Mouse (Mus musculus): ENCODE measurements around the gene Pde3a. TPM values are rescaled to one million over a fixed set of nuclear protein-coding genes. Genes with fewer than 3 reads are reported as not detected.

The Pde3a gene
- polyA plus RNA-seq, 2 experiments = 0.45 to 0.86 TPM

- WGBS (ENCODE audit: insufficient replicate concordance) = 65% methylated on average over 4 of the region's 4 CpGs
Observed at GRCm38 (mm10) chr6:141265257-141265656, 16.2 kb downstream of the Pde3a start.

GRCm38 (mm10) chr6:141267888-141268570 is 19.0 kb downstream of the Pde3a start:
- DNase-seq (ENCODE audit: low read depth in 3 of 3, low spot score in 3 of 3) (no peak), ATAC-seq (ENCODE audit: insufficient read depth) (no peak)
- no peak overlapping the region for H3K9ac ChIP-seq (replicated peaks)
- H3K27ac ChIP-seq = no peak overlapping the region
- no peak overlapping the region for H3K4me2 ChIP-seq (ENCODE audit: low read depth)
- H3K27me3 ChIP-seq (ENCODE audit: control insufficient read depth, insufficient read depth, low read length) = no peaks in the 10 kb centered on the region
- H3K4me3 ChIP-seq (ENCODE audit: insufficient read depth in 1 of 2, low read depth in 2 of 2, low read length in 2 of 2) = no peak overlapping the region
- no peaks in the 10 kb centered on the region for H3K9me3 ChIP-seq (ENCODE audit: control insufficient read depth, low read length)
- WGBS (ENCODE audit: insufficient replicate concordance) = 64% methylated on average over 11 of the region's 11 CpGs
- TF ChIP-seq EP300 (IDR thresholded peaks at IDR 0.05; ENCODE audit: low read depth) (no peak), CTCF (IDR thresholded peaks at IDR 0.05; ENCODE audit: low read depth) (no peak)
- H3K4me1 ChIP-seq (replicated peaks; ENCODE audit: control insufficient read depth in 2 of 2, insufficient read depth in 2 of 2, low read length in 1 of 2) = no peaks in the 10 kb centered on the region
- H3K36me3 ChIP-seq (replicated peaks; ENCODE audit: control insufficient read depth, insufficient read depth, low read depth) = no peaks in the 10 kb centered on the region

More at GRCm38 (mm10) chr6:141265257-141265656, 16.2 kb downstream of the Pde3a start:
- Histone ChIP-seq H3K27me3 (ENCODE audit: control insufficient read depth, insufficient read depth, low read length) (no peaks in the 10 kb centered on the region), H3K36me3 (replicated peaks; ENCODE audit: control insufficient read depth, insufficient read depth, low read depth) (no peaks in the 10 kb centered on the region), H3K4me2 (ENCODE audit: low read depth) (no peak overlapping the region), H3K9me3 (ENCODE audit: control insufficient read depth, low read length) (no peaks in the 10 kb centered on the region), H3K4me3 (ENCODE audit: insufficient read depth in 1 of 2, low read depth in 2 of 2, low read length in 2 of 2) (no peak overlapping the region), H3K9ac (replicated peaks) (no peak overlapping the region), H3K4me1 (replicated peaks; ENCODE audit: control insufficient read depth in 2 of 2, insufficient read depth in 2 of 2, low read length in 1 of 2) (no peaks in the 10 kb centered on the region), H3K27ac (no peak overlapping the region)
- no peak for ATAC-seq (ENCODE audit: insufficient read depth)
- DNase-seq (ENCODE audit: low read depth in 3 of 3, low spot score in 3 of 3) = no peak
- TF ChIP-seq CTCF (IDR thresholded peaks at IDR 0.05; ENCODE audit: low read depth) (no peak), EP300 (IDR thresholded peaks at IDR 0.05; ENCODE audit: low read depth) (no peak)

GRCm38 (mm10) chr6:141268871-141269270 is 19.8 kb downstream of the Pde3a start:
- no peak overlapping the region for H3K4me3 ChIP-seq (ENCODE audit: insufficient read depth in 1 of 2, low read depth in 2 of 2, low read length in 2 of 2)
- ATAC-seq (ENCODE audit: insufficient read depth) (no peak), DNase-seq (ENCODE audit: low read depth in 3 of 3, low spot score in 3 of 3) (no peak)
- H3K9me3 ChIP-seq (ENCODE audit: control insufficient read depth, low read length) = no peaks in the 10 kb centered on the region
- H3K27me3 ChIP-seq (ENCODE audit: control insufficient read depth, insufficient read depth, low read length) = no peaks in the 10 kb centered on the region
- no peaks in the 10 kb centered on the region for H3K4me1 ChIP-seq (replicated peaks; ENCODE audit: control insufficient read depth in 2 of 2, insufficient read depth in 2 of 2, low read length in 1 of 2)
- no peak overlapping the region for H3K4me2 ChIP-seq (ENCODE audit: low read depth)
- H3K9ac ChIP-seq (replicated peaks) = no peak overlapping the region
- H3K27ac ChIP-seq = no peak overlapping the region
- TF ChIP-seq EP300 (IDR thresholded peaks at IDR 0.05; ENCODE audit: low read depth) (no peak), CTCF (IDR thresholded peaks at IDR 0.05; ENCODE audit: low read depth) (no peak)
- no peaks in the 10 kb centered on the region for H3K36me3 ChIP-seq (replicated peaks; ENCODE audit: control insufficient read depth, insufficient read depth, low read depth)
- 62% methylated on average over 5 of the region's 5 CpGs for WGBS (ENCODE audit: insufficient replicate concordance)

- H3K27ac ChIP-seq = no peak overlapping the region
- no peaks in the 10 kb centered on the region for H3K4me1 ChIP-seq (replicated peaks; ENCODE audit: control insufficient read depth in 2 of 2, insufficient read depth in 2 of 2, low read length in 1 of 2)
- H3K4me2 ChIP-seq (ENCODE audit: low read depth) = no peak overlapping the region
- no peaks in the 10 kb centered on the region for H3K27me3 ChIP-seq (ENCODE audit: control insufficient read depth, insufficient read depth, low read length)
- no peak overlapping the region for H3K9ac ChIP-seq (replicated peaks)
- no peak for DNase-seq (ENCODE audit: low read depth in 3 of 3, low spot score in 3 of 3)
- TF ChIP-seq EP300 (IDR thresholded peaks at IDR 0.05; ENCODE audit: low read depth) (no peak), CTCF (IDR thresholded peaks at IDR 0.05; ENCODE audit: low read depth) (no peak)
- no peak for ATAC-seq (ENCODE audit: insufficient read depth)
- H3K9me3 ChIP-seq (ENCODE audit: control insufficient read depth, low read length) = no peaks in the 10 kb centered on the region
- WGBS (ENCODE audit: insufficient replicate concordance) = 56% methylated on average over 5 of the region's 5 CpGs
- no peak overlapping the region for H3K4me3 ChIP-seq (ENCODE audit: insufficient read depth in 1 of 2, low read depth in 2 of 2, low read length in 2 of 2)
- no peaks in the 10 kb centered on the region for H3K36me3 ChIP-seq (replicated peaks; ENCODE audit: control insufficient read depth, insufficient read depth, low read depth)
Observed at GRCm38 (mm10) chr6:141271133-141271532, 22.1 kb downstream of the Pde3a start.

- no peaks in the 10 kb centered on the region for H3K9me3 ChIP-seq (ENCODE audit: control insufficient read depth, low read length)
- TF ChIP-seq EP300 (IDR thresholded peaks at IDR 0.05; ENCODE audit: low read depth) (no peak), CTCF (IDR thresholded peaks at IDR 0.05; ENCODE audit: low read depth) (no peak)
- no peak overlapping the region for H3K4me3 ChIP-seq (ENCODE audit: insufficient read depth in 1 of 2, low read depth in 2 of 2, low read length in 2 of 2)
- no peaks in the 10 kb centered on the region for H3K36me3 ChIP-seq (replicated peaks; ENCODE audit: control insufficient read depth, insufficient read depth, low read depth)
- DNase-seq (ENCODE audit: low read depth in 3 of 3, low spot score in 3 of 3) (no peak), ATAC-seq (ENCODE audit: insufficient read depth) (no peak)
- no peaks in the 10 kb centered on the region for H3K4me1 ChIP-seq (replicated peaks; ENCODE audit: control insufficient read depth in 2 of 2, insufficient read depth in 2 of 2, low read length in 1 of 2)
- no peaks in the 10 kb centered on the region for H3K27me3 ChIP-seq (ENCODE audit: control insufficient read depth, insufficient read depth, low read length)
- no peak overlapping the region for H3K4me2 ChIP-seq (ENCODE audit: low read depth)
- no peak overlapping the region for H3K9ac ChIP-seq (replicated peaks)
- 62% methylated on average over 3 of the region's 3 CpGs for WGBS (ENCODE audit: insufficient replicate concordance)
- H3K27ac ChIP-seq = no peak overlapping the region
Observed at GRCm38 (mm10) chr6:141271579-141271978, 22.5 kb downstream of the Pde3a start.

Measured in liver, embryonic 14.5 days (tissue).